Mouse (Mus musculus) intestine, embryonic 15.5 days (tissue): Measurements from ENCODE around the gene Olfr419. TPM values are rescaled to one million over a fixed set of nuclear protein-coding genes. Genes with fewer than 3 reads are reported as not detected.
A peak's percentile ranks its signal among the peaks of the same experiment; 100 is the strongest.

ENCODE experiments used
- ATAC-seq: fragments of 200-750 bp; cut with Nextera tagmentation; 2 replicates; pipeline ENCODE4 v1.8.0; 2017; ENCODE audit warnings: moderate TSS enrichment, moderate library complexity
- H3K27ac ChIP-seq: fragments of 300-500 bp; sonication (generic); 2 replicates; pipeline ENCODE4 v1.5.1; 2015; ENCODE audit warnings: mild to moderate bottlenecking, inconsistent platforms
- H3K27me3 ChIP-seq: fragments of 300-500 bp; sonication (generic); replicated peaks from 2 replicates; pipeline ENCODE4 v1.6.1; 2015; ENCODE audit warnings: inconsistent platforms
- H3K36me3 ChIP-seq: fragments of 300-500 bp; sonication (generic); 2 replicates; pipeline ENCODE4 v1.6.1; 2015; ENCODE audit warnings: inconsistent platforms
- H3K4me1 ChIP-seq: fragments of 300-500 bp; sonication (generic); replicated peaks from 2 replicates; pipeline ENCODE4 v1.6.1; 2015; ENCODE audit warnings: inconsistent platforms
- H3K4me2 ChIP-seq: fragments of 300-500 bp; sonication (generic); replicated peaks from 2 replicates; pipeline ENCODE4 v1.6.1; 2015; ENCODE audit warnings: mild to moderate bottlenecking, inconsistent platforms
- H3K4me3 ChIP-seq: fragments of 300-500 bp; sonication (generic); replicated peaks from 2 replicates; pipeline ENCODE4 v1.5.1; 2015; ENCODE audit warnings: inconsistent platforms
- H3K9ac ChIP-seq: fragments of 300-500 bp; sonication (generic); 2 replicates; pipeline ENCODE4 v1.6.1; 2015; ENCODE audit warnings: inconsistent platforms
- H3K9me3 ChIP-seq: fragments of 300-500 bp; sonication (generic); 2 replicates; pipeline ENCODE4 v1.6.1; 2016; ENCODE audit warnings: inconsistent platforms
- WGBS: fragments of 180-500 bp; shearing (Covaris S2); methylation state at CpG from one replicate; pipeline ENCODE4 v1.1.7; 2015; 5-methylcytosine and 5-hydroxymethylcytosine counted together
- polyA plus RNA-seq: library from polyadenylated mRNA; unstranded; fragments of >200 nt; fragmentation: Nextera tagmentation; extraction: Ambion mirVana; gene quantifications from 2 replicates; pipeline ENCODE4 v1.2.1, GENCODE M21; 2015

The Olfr419 gene
- not detected in 2 replicates for polyA plus RNA-seq

GRCm38 (mm10) chr1:174251961-174252360 lies at the start of gene Olfr419:
Gene Olfr419 (minus strand): TSS chr1:174252061.
- no peak within 1 kb of the TSS for H3K4me3 ChIP-seq
- H3K27ac ChIP-seq = no peak within 1 kb of the TSS
- no peak within 1 kb of the TSS for H3K4me2 ChIP-seq
- H3K4me1 ChIP-seq = no peaks in the 10 kb centered on the region
- H3K9me3 ChIP-seq = no peaks in the 10 kb centered on the region
- H3K27me3 ChIP-seq = no peaks in the 10 kb centered on the region
- no peak within 1 kb of the TSS for H3K9ac ChIP-seq
- 76% methylated on average over 3 of the region's 3 CpGs for WGBS
- H3K36me3 ChIP-seq = no peaks in the 10 kb centered on the region
- no peak for ATAC-seq

GRCm38 (mm10) chr1:174270643-174271042 lies 18.8 kb upstream of the Olfr419 start:
- ATAC-seq = 0 out of 2 replicates have a peak, but pooled peaks have one; percentile 56
- WGBS = 76% methylated on average over 3 of the region's 3 CpGs

GRCm38 (mm10) chr1:174269162-174269561 lies 17.3 kb upstream of the Olfr419 start:
- WGBS = 64% methylated on average over 4 of the region's 4 CpGs
- Histone ChIP-seq H3K4me2 (no peak overlapping the region), H3K4me1 (no peaks in the 10 kb centered on the region), H3K36me3 (no peaks in the 10 kb centered on the region), H3K27me3 (no peaks in the 10 kb centered on the region), H3K27ac (no peak overlapping the region), H3K9me3 (no peaks in the 10 kb centered on the region), H3K9ac (no peak overlapping the region), H3K4me3 (no peak overlapping the region)
- ATAC-seq = no peak

More at GRCm38 (mm10) chr1:174270643-174271042, 18.8 kb upstream of the Olfr419 start:
- Histone ChIP-seq H3K4me1 (no peaks in the 10 kb centered on the region), H3K9ac (no peak overlapping the region), H3K27me3 (no peaks in the 10 kb centered on the region), H3K27ac (no peak overlapping the region), H3K4me3 (no peak overlapping the region), H3K9me3 (no peaks in the 10 kb centered on the region), H3K4me2 (no peak overlapping the region), H3K36me3 (no peaks in the 10 kb centered on the region)

GRCm38 (mm10) chr1:174267816-174268215 lies 16.0 kb upstream of the Olfr419 start:
- Histone ChIP-seq H3K4me3 (no peak overlapping the region), H3K36me3 (no peaks in the 10 kb centered on the region), H3K27me3 (no peaks in the 10 kb centered on the region), H3K9me3 (no peaks in the 10 kb centered on the region), H3K4me1 (no peaks in the 10 kb centered on the region), H3K27ac (no peak overlapping the region), H3K4me2 (no peak overlapping the region), H3K9ac (no peak overlapping the region)
- ATAC-seq = peak; percentile 53; the same call in 1 of the 2 replicates
- 71% methylated on average over 4 of the region's 4 CpGs for WGBS

GRCm38 (mm10) chr1:174250376-174250775 lies 1.5 kb downstream of the Olfr419 start:
- ATAC-seq = no peak
- H3K27me3 ChIP-seq = no peaks in the 10 kb centered on the region
- WGBS = 85% methylated on average over 2 of the region's 2 CpGs
- no peak overlapping the region for H3K4me3 ChIP-seq
- H3K27ac ChIP-seq = no peak overlapping the region
- H3K36me3 ChIP-seq = no peaks in the 10 kb centered on the region
- no peaks in the 10 kb centered on the region for H3K4me1 ChIP-seq
- H3K9ac ChIP-seq = no peak overlapping the region
- no peaks in the 10 kb centered on the region for H3K9me3 ChIP-seq
- no peak overlapping the region for H3K4me2 ChIP-seq

- Histone ChIP-seq H3K27ac (no peak overlapping the region), H3K9ac (no peak overlapping the region), H3K9me3 (no peaks in the 10 kb centered on the region), H3K4me3 (no peak overlapping the region), H3K36me3 (no peaks in the 10 kb centered on the region), H3K27me3 (no peaks in the 10 kb centered on the region), H3K4me2 (no peak overlapping the region), H3K4me1 (no peaks in the 10 kb centered on the region)
- WGBS = 89% methylated on average over 6 of the region's 6 CpGs
- no peak for ATAC-seq
Observed at GRCm38 (mm10) chr1:174247170-174247569, 4.7 kb downstream of the Olfr419 start.

- H3K4me1 ChIP-seq = no peaks in the 10 kb centered on the region
- H3K27me3 ChIP-seq = no peaks in the 10 kb centered on the region
- H3K27ac ChIP-seq = no peak overlapping the region
- no peak overlapping the region for H3K9ac ChIP-seq
- H3K4me2 ChIP-seq = no peak overlapping the region
- 83% methylated on average over 1 of the region's 1 CpGs for WGBS
- no peaks in the 10 kb centered on the region for H3K36me3 ChIP-seq
- no peaks in the 10 kb centered on the region for H3K9me3 ChIP-seq
- H3K4me3 ChIP-seq = no peak overlapping the region
- ATAC-seq = no peak
Observed at GRCm38 (mm10) chr1:174246080-174246479, 5.8 kb downstream of the Olfr419 start.

GRCm38 (mm10) chr1:174244621-174245020 lies 7.2 kb downstream of the Olfr419 start:
- no peak for ATAC-seq
- H3K27ac ChIP-seq = no peak overlapping the region
- H3K4me1 ChIP-seq = no peaks in the 10 kb centered on the region
- no peak overlapping the region for H3K4me3 ChIP-seq
- H3K27me3 ChIP-seq = no peaks in the 10 kb centered on the region
- H3K9me3 ChIP-seq = no peaks in the 10 kb centered on the region
- 79% methylated on average over 2 of the region's 2 CpGs for WGBS
- no peak overlapping the region for H3K4me2 ChIP-seq
- no peak overlapping the region for H3K9ac ChIP-seq
- H3K36me3 ChIP-seq = no peaks in the 10 kb centered on the region

- no peak for ATAC-seq
- WGBS = 84% methylated on average over 4 of the region's 4 CpGs
- Histone ChIP-seq H3K4me1 (no peaks in the 10 kb centered on the region), H3K4me2 (no peak overlapping the region), H3K36me3 (no peaks in the 10 kb centered on the region), H3K9ac (no peak overlapping the region), H3K9me3 (no peaks in the 10 kb centered on the region), H3K4me3 (no peak overlapping the region), H3K27me3 (no peaks in the 10 kb centered on the region), H3K27ac (no peak overlapping the region)
Observed at GRCm38 (mm10) chr1:174239916-174240315, 11.9 kb downstream of the Olfr419 start.

GRCm38 (mm10) chr1:174216528-174217204 lies 35.2 kb downstream of the Olfr419 start:
- Histone ChIP-seq H3K27me3 (no peaks in the 10 kb centered on the region), H3K9me3 (no peaks in the 10 kb centered on the region), H3K27ac (no peak overlapping the region), H3K36me3 (no peaks in the 10 kb centered on the region), H3K4me2 (no peak overlapping the region), H3K4me3 (no peak overlapping the region), H3K9ac (no peak overlapping the region), H3K4me1 (no peaks in the 10 kb centered on the region)
- ATAC-seq = no peak
- WGBS = 80% methylated on average over 8 of the region's 8 CpGs

GRCm38 (mm10) chr1:174215270-174216038 lies 36.4 kb downstream of the Olfr419 start:
- 67% methylated on average over 8 of the region's 8 CpGs for WGBS
- H3K9ac ChIP-seq = no peak overlapping the region
- H3K27me3 ChIP-seq = no peaks in the 10 kb centered on the region
- no peak overlapping the region for H3K4me3 ChIP-seq
- no peaks in the 10 kb centered on the region for H3K36me3 ChIP-seq
- H3K4me1 ChIP-seq = no peaks in the 10 kb centered on the region
- no peak for ATAC-seq
- no peaks in the 10 kb centered on the region for H3K9me3 ChIP-seq
- no peak overlapping the region for H3K27ac ChIP-seq
- H3K4me2 ChIP-seq = no peak overlapping the region

- Histone ChIP-seq H3K4me1 (no peaks in the 10 kb centered on the region), H3K4me3 (no peak overlapping the region), H3K9me3 (no peaks in the 10 kb centered on the region), H3K36me3 (no peaks in the 10 kb centered on the region), H3K4me2 (no peak overlapping the region), H3K9ac (no peak overlapping the region), H3K27me3 (no peaks in the 10 kb centered on the region), H3K27ac (no peak overlapping the region)
- 62% methylated on average over 5 of the region's 5 CpGs for WGBS
- ATAC-seq = peak; percentile 75
Observed at GRCm38 (mm10) chr1:174212286-174212685, 39.6 kb downstream of the Olfr419 start.
